Mouse (Mus musculus) stomach, postnatal 0 days (tissue): ENCODE results near the gene Higd2a.

ENCODE experiments used
- CTCF ChIP-seq: IDR thresholded peaks from 2 replicates; pipeline ENCODE4 v1.5.1; 2016; ENCODE audit warnings: antibody characterized with exemption, low read depth, mild to moderate bottlenecking, moderate library complexity
- EP300 ChIP-seq: optimal IDR thresholded peaks from 2 replicates; pipeline ENCODE3; 2016; ENCODE audit warnings: antibody characterized with exemption

DNA sequence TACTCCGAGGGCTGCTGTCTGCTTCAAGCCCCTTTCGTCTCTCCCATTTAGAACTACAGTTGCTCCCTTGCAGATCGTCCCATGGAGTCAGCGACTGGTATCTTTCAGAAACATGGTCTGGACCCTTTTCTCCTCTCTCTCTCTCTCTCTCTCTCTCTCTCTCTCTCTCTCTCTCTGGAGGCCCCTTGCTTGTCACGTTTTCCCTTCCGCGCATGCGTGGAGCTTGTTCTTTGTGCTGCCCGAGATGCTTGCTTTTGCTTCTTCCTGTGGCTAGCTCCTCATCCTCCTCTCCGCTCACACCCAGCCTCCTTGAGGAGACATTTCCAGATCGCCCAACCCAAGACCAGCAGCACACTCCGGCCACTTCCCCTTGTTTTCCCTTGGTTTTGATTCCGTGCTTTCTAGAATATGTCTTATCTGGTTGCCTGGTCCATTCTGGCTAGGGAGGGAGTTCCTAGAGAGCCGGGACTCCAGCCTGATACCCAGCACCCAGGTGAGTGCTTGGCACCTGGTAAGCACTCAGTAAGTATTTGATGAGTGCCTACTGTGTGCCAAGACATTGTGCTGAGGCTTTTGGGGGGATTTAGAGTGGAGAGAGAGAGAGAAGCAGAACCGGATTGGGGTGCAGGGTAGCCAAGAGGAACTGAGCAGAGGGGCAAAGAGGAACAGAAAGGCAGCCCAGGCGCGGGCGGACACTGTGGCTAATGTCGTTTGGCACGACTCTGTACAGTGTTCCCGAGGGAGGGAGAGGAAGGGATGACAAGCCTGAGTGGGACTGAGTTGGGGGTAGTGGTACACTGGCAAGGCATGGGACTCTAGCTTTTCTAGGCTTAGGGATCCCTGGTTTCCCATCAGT lies 12.1 kb upstream of the Higd2a start:
- TF ChIP-seq CTCF = no peak
- no peak for TF ChIP-seq EP300
